Mouse (Mus musculus): Measurements from ENCODE around the gene Trim24. TPM values are rescaled to one million over a fixed set of nuclear protein-coding genes. Genes with fewer than 3 reads are reported as not detected.

Trim24 gene
- polyA plus RNA-seq, 1 experiment = not detected

DNA sequence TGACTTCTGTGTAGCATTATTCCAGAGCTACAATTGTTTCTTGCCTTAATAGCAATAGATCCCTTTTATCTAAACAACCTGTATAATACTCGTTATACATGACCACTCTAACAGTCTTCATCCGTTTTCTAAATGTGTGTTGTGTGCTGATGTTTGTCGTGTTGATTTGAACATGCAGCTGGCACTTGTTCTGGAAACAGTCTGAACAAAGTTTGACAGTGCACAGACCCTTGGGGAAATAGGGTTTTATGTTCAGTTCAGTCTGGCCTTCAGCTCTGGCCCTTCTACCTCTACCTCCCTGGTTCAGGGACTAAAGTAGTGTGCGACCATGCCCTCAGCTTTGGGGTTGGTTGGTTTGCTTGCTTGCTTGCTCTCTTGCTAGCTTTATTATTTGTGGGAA lies 96.8 kb downstream of the Trim24 start:
- no peak overlapping the region for H3K27ac ChIP-seq (ENCODE audit: insufficient read depth, low read depth, low read length)
- TF ChIP-seq POLR2A (IDR thresholded peaks at IDR 0.05; ENCODE audit: insufficient read depth, low read depth, low read length) (no peak), CTCF (IDR thresholded peaks at IDR 0.05; ENCODE audit: insufficient read depth, low read depth, low read length) (no peak)
- WGBS = 90% methylated on average over 4 of the region's 4 CpGs
- H3K4me1 ChIP-seq (ENCODE audit: control insufficient read depth, insufficient read depth, low read length) = no peaks in the 10 kb centered on the region
- H3K4me3 ChIP-seq (ENCODE audit: insufficient read depth, low read depth, low read length) = no peak overlapping the region

DNA sequence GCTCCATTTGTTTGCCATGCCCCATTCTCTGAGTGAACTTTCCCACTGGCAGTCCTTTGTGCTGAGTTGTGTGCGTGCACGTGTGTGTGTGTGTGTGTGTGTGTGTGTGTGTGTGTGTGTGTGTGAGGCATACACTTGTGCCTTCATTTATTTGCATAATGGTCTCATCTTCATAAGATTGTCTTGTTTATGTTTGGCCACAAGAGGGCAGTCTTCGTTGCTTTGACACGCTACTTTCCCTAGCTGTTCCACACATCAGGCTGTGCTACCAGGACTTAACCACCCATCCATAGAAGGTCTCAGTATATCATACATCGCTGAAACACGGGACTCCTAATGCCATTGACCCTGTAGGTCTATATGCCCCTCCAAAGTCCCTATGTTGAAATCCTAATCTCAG lies 136.8 kb downstream of the Trim24 start:
- no peaks in the 10 kb centered on the region for H3K4me1 ChIP-seq (ENCODE audit: control insufficient read depth, insufficient read depth, low read length)
- no peak overlapping the region for H3K4me3 ChIP-seq (ENCODE audit: insufficient read depth, low read depth, low read length)
- TF ChIP-seq POLR2A (IDR thresholded peaks at IDR 0.05; ENCODE audit: insufficient read depth, low read depth, low read length) = no peak
- TF ChIP-seq CTCF (IDR thresholded peaks at IDR 0.05; ENCODE audit: insufficient read depth, low read depth, low read length) = no peak
- H3K27ac ChIP-seq (ENCODE audit: insufficient read depth, low read depth, low read length) = no peak overlapping the region
- 6% methylated on average over 6 of the region's 6 CpGs for WGBS

DNA sequence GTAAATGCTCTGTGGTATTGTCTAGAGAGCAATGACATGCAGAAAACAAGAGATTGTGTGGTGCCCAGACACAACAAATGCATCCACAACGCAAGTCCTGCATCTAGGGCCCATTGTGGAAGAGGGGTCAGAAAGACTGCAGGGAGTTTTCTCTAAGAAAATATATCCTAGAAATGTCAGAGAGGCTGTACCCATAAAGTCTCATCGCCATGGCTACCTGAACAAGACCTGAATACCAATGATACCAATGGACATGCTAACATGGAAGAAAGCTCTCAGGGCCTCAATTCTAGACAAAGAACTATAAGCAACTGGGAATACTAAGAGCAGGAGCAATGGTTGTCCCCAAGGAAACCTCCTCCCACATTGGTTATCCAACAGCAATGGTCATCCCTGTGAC lies 142.2 kb downstream of the Trim24 start:
- Histone ChIP-seq H3K4me1 (ENCODE audit: control insufficient read depth, insufficient read depth, low read length) (no peaks in the 10 kb centered on the region), H3K27ac (ENCODE audit: insufficient read depth, low read depth, low read length) (no peak overlapping the region), H3K4me3 (ENCODE audit: insufficient read depth, low read depth, low read length) (no peak overlapping the region)
- WGBS = 98% methylated on average over 2 of the region's 2 CpGs
- no peak for TF ChIP-seq CTCF (IDR thresholded peaks at IDR 0.05; ENCODE audit: insufficient read depth, low read depth, low read length)
- TF ChIP-seq POLR2A (IDR thresholded peaks at IDR 0.05; ENCODE audit: insufficient read depth, low read depth, low read length) = no peak

Other genes with a start within 250 kb of the Trim24 start
- not detected in 2 replicates for gene Svopl, start 176.2 kb downstream of the Trim24 start, polyA plus RNA-seq (2012; ENCODE audit: insufficient read depth, insufficient read length, low replicate concordance, missing spikeins)
- gene Tmem213, start 238.4 kb downstream of the Trim24 start, polyA plus RNA-seq (2012; ENCODE audit: insufficient read depth, insufficient read length, low replicate concordance, missing spikeins) = not detected in 2 replicates

Measured in olfactory bulb, adult 2 months (tissue).